Mouse (Mus musculus) forebrain, embryonic 14.5 days (tissue): Measurements from ENCODE around the gene G6pc2. TPM values are rescaled to one million over a fixed set of nuclear protein-coding genes. Genes with fewer than 3 reads are reported as not detected.

Experiments used
- ATAC-seq: fragments of 200-750 bp; cut with Nextera tagmentation; 2 replicates; pipeline ENCODE4 v1.8.0; 2017; ENCODE audit warnings: mild to moderate bottlenecking, moderate library complexity
- DNase-seq: peaks from one replicate; pipeline ENCODE4 v3.0.0-alpha.2; 2015; ENCODE audit warnings: low spot score
- H3K27ac ChIP-seq: fragments of 300-500 bp; sonication (generic); 2 replicates; pipeline ENCODE4 v1.5.1; 2014; ENCODE audit warnings: low read depth, mild to moderate bottlenecking, control low read depth, low read length, moderate library complexity
- H3K27me3 ChIP-seq: fragments of 300-500 bp; sonication (generic); replicated peaks from 2 replicates; pipeline ENCODE4 v1.6.1; 2014; ENCODE audit warnings: low read length, control low read depth, mixed read lengths; ENCODE audit not compliant: control insufficient read depth, insufficient read depth
- H3K36me3 ChIP-seq: fragments of 300-500 bp; sonication (generic); 2 replicates; pipeline ENCODE4 v1.6.1; 2014; ENCODE audit warnings: low read length, control low read depth; ENCODE audit not compliant: control insufficient read depth, insufficient read depth
- H3K4me1 ChIP-seq: fragments of 300-500 bp; sonication (generic); 2 replicates; pipeline ENCODE4 v1.6.1; 2014; ENCODE audit warnings: antibody characterized with exemption, low read length, control low read depth; ENCODE audit not compliant: control insufficient read depth, insufficient read depth
- H3K4me2 ChIP-seq: fragments of 300-500 bp; sonication (generic); 2 replicates; pipeline ENCODE4 v1.6.1; 2014; ENCODE audit warnings: mild to moderate bottlenecking, control low read depth, low read length
- H3K4me3 ChIP-seq: fragments of 300-500 bp; sonication (generic); 2 replicates; pipeline ENCODE4 v1.5.1; 2014; ENCODE audit warnings: low read depth, low read length, control low read depth
- H3K9ac ChIP-seq: fragments of 300-500 bp; sonication (generic); 2 replicates; pipeline ENCODE4 v1.6.1; 2014; ENCODE audit warnings: mild to moderate bottlenecking, low read length, control low read depth, moderate library complexity
- H3K9me3 ChIP-seq: fragments of 300-500 bp; sonication (generic); replicated peaks from 2 replicates; pipeline ENCODE4 v1.6.1; 2016; ENCODE audit warnings: low read length, control low read depth, mixed read lengths; ENCODE audit not compliant: control insufficient read depth
- WGBS: fragments of 180-500 bp; shearing (Covaris S2); extraction: QIAGEN DNeasy Blood & Tissue Kit; methylation state at CpG from one replicate; pipeline ENCODE4 v1.1.7; 2014; 5-methylcytosine and 5-hydroxymethylcytosine counted together
- polyA plus RNA-seq: library from polyadenylated mRNA; unstranded; fragments of >200 nt; fragmentation: Nextera tagmentation; extraction: Ambion mirVana; gene quantifications from 2 replicates; pipeline ENCODE4 v1.2.1, GENCODE M21; 2014

G6pc2 gene
- polyA plus RNA-seq, 1 experiment from 2014 or later = 0.17 TPM

- ATAC-seq (no peak), DNase-seq (no peak)
- no peaks in the 10 kb centered on the region for H3K36me3 ChIP-seq
- H3K27ac ChIP-seq = no peak overlapping the region
- no peak overlapping the region for H3K4me2 ChIP-seq
- H3K27me3 ChIP-seq = no peaks in the 10 kb centered on the region
- WGBS = 90% methylated on average over 9 of the region's 9 CpGs
- H3K4me3 ChIP-seq = no peak overlapping the region
- no peak overlapping the region for H3K9ac ChIP-seq
- H3K9me3 ChIP-seq = no peaks in the 10 kb centered on the region
- H3K4me1 ChIP-seq = no peaks in the 10 kb centered on the region
These were observed 16.0 kb downstream of the G6pc2 start for GRCm38 (mm10) chr2:69226876-69227275.

GRCm38 (mm10) chr2:69228635-69229034 lies 17.8 kb downstream of the G6pc2 start:
- DNase-seq (no peak), ATAC-seq (no peak)
- Histone ChIP-seq H3K27me3 (no peaks in the 10 kb centered on the region), H3K9ac (no peak overlapping the region), H3K36me3 (no peaks in the 10 kb centered on the region), H3K4me1 (no peaks in the 10 kb centered on the region), H3K27ac (no peak overlapping the region), H3K4me2 (no peak overlapping the region), H3K4me3 (no peak overlapping the region), H3K9me3 (no peaks in the 10 kb centered on the region)
- WGBS = 85% methylated on average over 6 of the region's 6 CpGs

- no peaks in the 10 kb centered on the region for H3K36me3 ChIP-seq
- no peak overlapping the region for H3K4me3 ChIP-seq
- H3K27ac ChIP-seq = no peak overlapping the region
- no peak overlapping the region for H3K4me2 ChIP-seq
- no peaks in the 10 kb centered on the region for H3K9me3 ChIP-seq
- H3K4me1 ChIP-seq = no peaks in the 10 kb centered on the region
- no peak for DNase-seq
- ATAC-seq = no peak
- H3K9ac ChIP-seq = no peak overlapping the region
- WGBS = 90% methylated on average over 2 of the region's 2 CpGs
- H3K27me3 ChIP-seq = no peaks in the 10 kb centered on the region
These were observed 19.3 kb downstream of the G6pc2 start for GRCm38 (mm10) chr2:69230137-69230536.

GRCm38 (mm10) chr2:69232101-69232500 lies 21.2 kb downstream of the G6pc2 start:
- H3K27ac ChIP-seq = no peak overlapping the region
- H3K27me3 ChIP-seq = no peaks in the 10 kb centered on the region
- H3K4me3 ChIP-seq = no peak overlapping the region
- no peak overlapping the region for H3K9ac ChIP-seq
- ATAC-seq = no peak
- H3K4me2 ChIP-seq = no peak overlapping the region
- no peaks in the 10 kb centered on the region for H3K9me3 ChIP-seq
- DNase-seq = no peak
- no peaks in the 10 kb centered on the region for H3K36me3 ChIP-seq
- H3K4me1 ChIP-seq = no peaks in the 10 kb centered on the region

GRCm38 (mm10) chr2:69234976-69235678 lies 24.3 kb downstream of the G6pc2 start:
- H3K36me3 ChIP-seq = no peaks in the 10 kb centered on the region
- DNase-seq = peak; percentile 94
- H3K9ac ChIP-seq = no peak overlapping the region
- no peaks in the 10 kb centered on the region for H3K27me3 ChIP-seq
- peak; percentile 97 for ATAC-seq
- WGBS = 4% methylated on average over 5 of the region's 5 CpGs
- no peak overlapping the region for H3K27ac ChIP-seq
- no peaks in the 10 kb centered on the region for H3K9me3 ChIP-seq
- H3K4me2 ChIP-seq = no peak overlapping the region
- no peaks in the 10 kb centered on the region for H3K4me1 ChIP-seq
- no peak overlapping the region for H3K4me3 ChIP-seq

- Histone ChIP-seq H3K4me2 (no peak overlapping the region), H3K9ac (no peak overlapping the region), H3K4me1 (no peaks in the 10 kb centered on the region), H3K36me3 (no peaks in the 10 kb centered on the region), H3K27me3 (no peaks in the 10 kb centered on the region), H3K4me3 (no peak overlapping the region), H3K27ac (no peak overlapping the region), H3K9me3 (no peaks in the 10 kb centered on the region)
- no peak for DNase-seq
- WGBS = 92% methylated on average over 9 of the region's 9 CpGs
- no peak for ATAC-seq
These were observed 28.4 kb downstream of the G6pc2 start for GRCm38 (mm10) chr2:69239315-69239714.

GRCm38 (mm10) chr2:69244924-69245323 lies 34.1 kb downstream of the G6pc2 start:
- no peak overlapping the region for H3K9ac ChIP-seq
- no peak overlapping the region for H3K4me3 ChIP-seq
- no peaks in the 10 kb centered on the region for H3K4me1 ChIP-seq
- peak; percentile 62 for DNase-seq
- H3K27me3 ChIP-seq = no peaks in the 10 kb centered on the region
- no peak overlapping the region for H3K4me2 ChIP-seq
- no peaks in the 10 kb centered on the region for H3K9me3 ChIP-seq
- 30% methylated on average over 2 of the region's 2 CpGs for WGBS
- no peak overlapping the region for H3K27ac ChIP-seq
- H3K36me3 ChIP-seq = no peaks in the 10 kb centered on the region
- no peak for ATAC-seq

GRCm38 (mm10) chr2:69247081-69247480 lies 36.2 kb downstream of the G6pc2 start:
- Histone ChIP-seq H3K4me3 (no peak overlapping the region), H3K27me3 (no peaks in the 10 kb centered on the region), H3K4me1 (no peaks in the 10 kb centered on the region), H3K9ac (no peak overlapping the region), H3K9me3 (no peaks in the 10 kb centered on the region), H3K4me2 (no peak overlapping the region), H3K27ac (no peak overlapping the region), H3K36me3 (no peaks in the 10 kb centered on the region)
- no peak for DNase-seq
- ATAC-seq = no peak
- 93% methylated on average over 1 of the region's 1 CpGs for whole genome bisulfite sequencing

GRCm38 (mm10) chr2:69248221-69248755 lies 37.4 kb downstream of the G6pc2 start:
- Histone ChIP-seq H3K9ac (no peak overlapping the region), H3K27me3 (no peaks in the 10 kb centered on the region), H3K27ac (no peak overlapping the region), H3K36me3 (no peaks in the 10 kb centered on the region), H3K4me1 (no peaks in the 10 kb centered on the region), H3K4me3 (no peak overlapping the region), H3K9me3 (no peaks in the 10 kb centered on the region), H3K4me2 (no peak overlapping the region)
- no peak for ATAC-seq
- 50% methylated on average over 16 of the region's 16 CpGs for WGBS
- no peak for DNase-seq
